Mouse (Mus musculus): ENCODE data around the gene Mblac1.
"Not testable (repeated sequence)": the region's sequence is repeated elsewhere in the genome, so short reads cannot be mapped to it uniquely, and the experiment has no call there.

The Mblac1 gene

DNA sequence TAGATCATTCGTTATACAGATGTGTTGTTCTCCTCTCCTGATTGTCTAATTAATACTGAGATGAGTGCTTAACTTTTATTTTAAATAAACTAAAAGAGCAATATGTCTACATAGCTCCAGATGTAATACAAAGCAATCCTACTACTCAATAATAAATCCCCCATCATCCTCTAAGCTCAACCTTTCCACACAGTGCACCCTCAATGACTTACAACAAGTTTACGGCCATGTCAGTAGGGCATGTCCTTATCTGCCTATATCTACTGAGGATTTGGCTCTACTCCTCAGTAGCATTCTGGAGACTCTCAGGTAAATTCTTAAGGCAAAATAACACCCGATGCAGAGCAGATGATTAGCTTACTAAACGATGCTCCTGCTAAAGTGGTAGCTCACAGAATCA lies 13.8 kb downstream of the Mblac1 start:
- in situ Hi-C loops (cut with MseI, MboI): loop anchor here (5.0 kb wide), 1 partner anchor 44 kb away; no protein-coding TSS in a partner anchor

DNA sequence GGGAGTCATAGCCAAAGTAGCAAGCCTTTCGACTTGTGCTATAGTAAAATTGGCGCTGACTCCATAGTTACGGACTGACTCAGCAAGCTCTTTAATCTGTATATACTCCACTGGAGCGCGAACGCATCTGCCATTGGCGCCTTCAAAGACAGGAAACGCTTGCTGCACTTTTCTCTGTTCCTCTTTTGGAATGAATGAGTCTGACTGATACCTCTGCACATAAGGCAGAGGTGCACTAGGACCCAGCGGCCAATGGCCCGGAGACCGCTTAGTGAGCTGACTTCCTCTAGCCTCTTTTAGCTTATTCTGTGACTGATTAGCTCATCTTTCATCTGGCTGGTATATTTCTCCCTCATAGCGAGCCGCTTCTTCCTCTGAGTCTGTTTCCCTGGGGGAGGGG lies 22.5 kb downstream of the Mblac1 start:
- in situ Hi-C loops (cut with MseI, MboI): not testable (repeated sequence)

DNA sequence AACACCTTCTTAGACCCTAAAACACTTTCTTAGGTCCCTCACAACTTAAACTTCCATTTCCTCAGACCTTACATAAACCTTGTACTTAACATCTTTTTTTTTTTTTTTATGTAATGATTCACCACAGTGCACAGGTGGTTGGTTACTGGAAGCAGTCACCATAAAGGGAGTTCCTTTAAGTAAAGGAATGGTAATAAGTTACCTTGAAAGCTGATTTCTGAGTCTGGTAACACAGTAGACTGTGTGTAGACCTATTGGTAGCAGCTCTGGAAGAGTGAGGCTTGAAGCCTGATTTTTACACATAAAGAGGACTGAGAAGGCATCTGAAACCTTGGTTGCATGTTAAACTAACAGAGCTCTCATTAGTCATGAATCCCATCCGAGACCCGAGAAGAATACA lies 25.8 kb downstream of the Mblac1 start:
- in situ Hi-C loops (cut with MseI, MboI): no loop called here

DNA sequence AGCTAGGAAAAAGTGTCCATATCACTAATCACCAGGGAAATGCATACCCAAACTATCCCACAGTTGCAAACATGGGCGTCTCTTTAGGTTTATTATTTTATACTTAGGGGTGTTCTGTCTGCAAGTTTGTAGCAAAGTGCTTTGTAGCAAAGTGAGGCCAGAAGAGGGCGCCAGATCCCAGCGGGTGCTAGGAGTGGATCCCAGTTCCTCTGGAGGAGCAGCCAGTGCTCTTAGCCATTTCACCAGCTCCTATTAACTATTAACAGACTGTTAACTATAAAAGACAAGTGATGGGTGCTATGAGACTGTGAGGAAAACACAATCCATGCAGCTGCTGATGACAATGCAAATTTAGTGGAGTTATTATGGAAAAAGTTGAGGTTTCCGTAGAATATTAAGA lies 28.0 kb downstream of the Mblac1 start:
- in situ Hi-C loops (cut with MseI, MboI): no loop called here

DNA sequence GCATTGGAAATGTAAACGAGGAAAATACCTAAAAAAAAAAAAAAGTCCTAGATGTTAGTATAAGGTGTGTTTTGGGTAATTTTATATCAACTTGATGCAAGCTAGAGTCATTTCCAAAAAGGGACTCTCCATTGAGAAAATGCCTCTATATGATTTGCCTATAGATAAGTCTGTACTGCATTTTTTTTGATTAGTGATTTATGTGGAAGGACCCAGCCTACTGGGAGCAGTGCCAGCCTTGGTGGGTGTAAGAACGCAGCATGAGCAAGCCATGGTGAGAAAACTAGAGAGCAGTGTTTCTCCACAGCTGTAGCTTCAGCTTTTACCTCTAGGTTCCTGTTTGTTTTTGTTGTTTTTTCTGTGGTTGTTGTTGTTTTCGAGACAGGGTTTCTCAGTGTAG lies 29.2 kb downstream of the Mblac1 start:
- in situ Hi-C loops (cut with MseI, MboI): no loop called here

DNA sequence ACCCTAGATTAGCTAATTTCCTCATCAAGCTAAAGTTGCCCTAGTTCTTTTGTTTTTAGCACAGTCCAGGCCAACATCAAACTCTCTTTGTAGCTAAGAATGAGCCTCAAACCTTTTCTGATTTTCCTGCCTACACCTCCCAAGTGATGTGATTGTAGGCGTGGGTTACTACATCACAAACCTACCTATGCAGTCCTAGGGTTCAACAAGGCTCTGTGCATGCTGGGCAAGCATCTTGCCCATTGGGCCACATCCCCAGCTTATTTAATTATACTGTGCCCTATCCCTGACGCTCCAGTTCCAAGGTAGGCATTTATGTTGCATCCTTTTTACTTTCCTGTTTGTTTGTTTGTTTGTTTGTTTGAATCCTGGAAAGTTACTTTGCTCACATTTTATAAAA lies 31.6 kb downstream of the Mblac1 start, which contains the start of gene Nxpe5:
Nxpe5 (plus strand) TSS at position 199 of the 400 bp plus-strand sequence.
- in situ Hi-C loops (cut with MseI, MboI): no loop called here

DNA sequence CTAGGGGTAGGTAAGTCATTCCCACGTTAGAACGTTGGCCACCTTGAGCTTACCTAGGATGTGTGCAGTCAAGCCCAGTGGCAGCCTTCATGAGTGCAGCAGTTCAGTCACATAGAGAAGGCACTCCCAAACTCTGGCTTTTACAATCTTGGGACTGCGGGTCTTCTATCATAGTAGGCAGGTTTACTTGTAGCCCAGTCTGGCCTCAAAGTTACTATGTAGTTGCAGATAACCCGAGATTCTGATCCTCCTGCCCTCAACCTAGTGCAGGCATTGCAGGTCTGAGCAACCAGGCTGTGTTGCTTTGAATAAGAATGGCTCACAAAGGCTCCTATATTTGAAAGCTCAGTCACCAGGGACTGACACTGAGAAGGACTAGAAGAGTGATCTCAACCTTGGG lies 32.4 kb downstream of the Mblac1 start:
- in situ Hi-C loops (cut with MseI, MboI): no loop called here

DNA sequence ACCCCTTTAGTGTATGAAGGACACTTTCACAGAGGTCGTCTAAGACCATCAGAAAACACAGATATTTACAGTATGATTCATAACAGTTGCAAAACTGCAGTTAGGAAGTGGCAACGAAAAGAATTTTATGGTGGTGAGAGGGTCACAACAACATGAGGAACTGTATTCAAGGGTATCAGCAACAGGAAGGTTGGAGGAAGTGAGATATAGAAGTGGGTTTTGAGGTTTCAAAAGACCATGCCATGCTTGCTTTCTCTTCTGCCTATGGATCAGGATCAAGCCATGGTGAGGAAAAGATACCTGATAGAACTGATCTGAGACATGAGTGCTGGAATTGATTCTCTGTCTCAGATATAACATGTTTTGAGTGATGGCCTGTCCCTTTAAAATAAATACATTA lies 33.3 kb downstream of the Mblac1 start:
- in situ Hi-C loops (cut with MseI, MboI): no loop called here

DNA sequence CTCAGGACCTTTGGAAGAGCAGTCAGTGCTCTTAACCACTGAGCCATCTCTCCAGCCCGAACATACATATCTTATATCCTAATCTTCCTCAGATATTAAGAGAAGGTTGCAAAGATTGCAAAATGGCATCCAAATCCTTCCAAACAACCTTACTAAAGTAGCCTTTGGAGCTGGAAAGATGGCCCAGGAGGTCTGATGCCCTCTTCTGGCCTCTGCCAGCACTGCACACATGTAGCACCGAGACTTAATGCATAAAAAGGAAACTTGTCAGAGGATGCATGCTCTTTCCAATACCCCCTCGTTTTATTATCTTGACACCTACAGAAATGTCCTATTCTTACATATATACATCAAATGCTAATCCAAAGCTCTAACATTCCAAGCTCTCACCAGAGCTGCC lies 33.9 kb downstream of the Mblac1 start:
- in situ Hi-C loops (cut with MseI, MboI): no loop called here

DNA sequence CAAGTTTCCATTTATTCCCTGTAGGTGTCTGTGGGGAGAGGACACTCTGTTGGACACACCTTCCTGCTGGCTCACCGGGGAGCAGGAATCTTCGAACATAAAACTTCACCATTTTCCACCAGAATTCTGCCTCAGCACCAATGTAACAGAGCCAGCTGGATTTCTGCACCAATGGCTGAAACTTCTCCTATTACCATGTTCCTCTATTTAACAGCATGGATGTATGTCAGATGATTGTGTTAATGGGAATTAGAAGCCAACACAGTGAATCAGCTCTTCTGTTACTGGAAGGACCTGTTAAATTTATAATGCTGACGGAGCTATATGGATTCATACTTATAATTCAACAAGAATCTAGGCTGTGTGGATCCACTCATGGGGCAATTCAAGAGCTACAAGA lies 35.4 kb downstream of the Mblac1 start:
- in situ Hi-C loops (cut with MseI, MboI): no loop called here

DNA sequence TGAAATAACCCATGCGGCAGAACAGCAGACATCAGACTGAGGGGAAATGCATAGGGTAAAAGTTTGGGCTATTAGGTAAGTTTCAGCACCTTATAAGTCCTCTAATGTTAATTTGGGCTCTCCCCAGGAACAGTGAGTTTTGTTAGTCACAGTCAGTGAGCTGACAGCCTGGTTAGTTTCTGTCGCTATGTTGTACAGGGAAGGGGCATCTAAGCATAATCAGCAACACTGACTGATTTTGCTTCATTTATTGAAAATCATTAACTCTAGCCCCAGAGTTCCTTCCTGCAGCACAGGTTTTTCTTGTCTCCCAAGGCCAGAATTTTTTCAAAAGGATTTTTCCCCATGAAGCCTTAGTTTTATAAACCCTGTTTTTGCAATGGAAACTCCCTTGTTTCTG lies 39.7 kb downstream of the Mblac1 start:
- in situ Hi-C loops (cut with MseI, MboI): no loop called here

DNA sequence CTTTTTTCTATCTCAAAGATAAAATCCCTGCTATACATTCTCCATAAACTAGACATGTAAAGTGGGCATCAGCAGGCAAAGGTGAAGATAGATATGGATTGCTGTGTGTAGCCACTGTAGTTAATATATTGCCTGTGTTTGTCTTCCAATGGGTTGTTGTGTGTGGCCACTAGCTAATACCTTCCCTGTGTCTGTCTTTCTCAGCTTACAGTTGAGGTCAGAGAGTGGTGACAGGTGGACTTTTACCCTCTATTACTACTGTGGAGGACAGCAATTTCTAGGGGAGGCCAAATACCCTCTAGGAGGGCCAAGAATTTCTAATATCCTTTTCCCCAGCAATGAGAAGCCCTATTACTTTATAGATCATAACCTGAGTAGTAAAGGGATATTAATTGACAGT lies 40.1 kb downstream of the Mblac1 start:
- in situ Hi-C loops (cut with MseI, MboI): no loop called here

DNA sequence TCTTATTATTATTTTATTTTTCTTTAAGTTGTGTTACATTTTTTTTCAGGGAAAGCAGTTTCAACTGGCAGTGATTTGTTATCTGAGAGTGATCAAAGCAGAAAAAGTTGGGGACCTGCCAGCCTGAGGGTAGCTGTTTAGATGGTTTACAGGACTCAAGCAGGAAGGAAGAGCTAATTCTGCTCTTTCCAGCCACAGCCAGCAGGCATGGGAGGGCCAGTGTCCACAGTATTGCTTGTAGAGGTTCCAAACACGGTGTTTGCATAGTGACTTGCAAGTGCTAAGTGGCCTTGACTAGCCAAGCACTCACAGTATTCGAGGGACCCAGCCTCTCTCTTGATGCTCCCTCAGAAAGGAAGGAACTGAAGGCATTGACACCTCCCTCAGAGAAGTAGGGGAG lies 47.4 kb downstream of the Mblac1 start:
- in situ Hi-C loops (cut with MseI, MboI): no loop called here
